Mouse (Mus musculus) erythroblast, embryonic 14.5 days (primary cell): ENCODE measurements around the gene Wipf3.

Experiments used
- GATA1 ChIP-seq: IDR thresholded peaks from 2 replicates; pipeline ENCODE4 v1.6.1; 2012; ENCODE audit warnings: low read length, inconsistent platforms, mixed read lengths
- TAL1 ChIP-seq: IDR thresholded peaks from 3 replicates; pipeline ENCODE4 v1.6.1; 2012; ENCODE audit warnings: low read length, inconsistent platforms, mixed read lengths

DNA sequence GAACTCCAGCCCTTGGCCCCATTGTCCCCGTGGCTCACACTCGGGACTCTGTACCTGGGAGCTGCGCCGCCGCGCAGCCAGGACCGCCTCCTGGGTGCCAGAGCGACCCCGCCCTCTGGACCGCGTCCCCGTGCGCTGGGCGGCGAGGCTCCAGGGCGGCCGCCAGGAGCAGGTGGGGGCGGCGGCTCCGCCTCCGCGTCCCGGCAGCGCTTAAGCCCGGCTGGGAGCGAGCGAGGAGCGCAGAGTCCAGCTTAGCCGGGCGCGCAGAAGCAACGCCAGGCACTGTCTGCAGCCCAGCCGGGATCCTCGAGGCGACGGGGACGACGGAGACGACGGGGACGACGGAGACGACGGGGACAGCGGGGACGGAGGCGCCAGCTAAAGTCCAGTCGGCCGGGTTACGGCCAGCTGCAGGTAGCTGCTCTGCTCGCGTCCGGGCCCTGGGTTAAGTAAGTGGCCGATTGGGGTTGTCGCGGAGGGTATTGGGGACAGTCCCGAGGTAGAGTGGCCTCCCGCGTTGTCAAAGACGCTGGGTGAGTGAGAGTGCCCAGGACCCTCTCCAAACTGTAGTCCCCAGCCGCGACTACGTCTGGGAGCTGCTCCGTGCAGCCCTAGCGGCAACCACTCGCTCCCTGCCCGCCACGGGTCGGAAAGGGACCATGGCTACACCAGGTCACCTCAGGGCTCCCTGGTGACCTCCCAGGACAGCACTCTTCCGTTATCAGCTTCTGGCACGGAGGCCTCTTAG lies at the start of gene Wipf3:
- TF ChIP-seq GATA1 (no peak), TAL1 (no peak)
